Mouse (Mus musculus): ENCODE results near the gene Ankfn1.

Ankfn1 gene

DNA sequence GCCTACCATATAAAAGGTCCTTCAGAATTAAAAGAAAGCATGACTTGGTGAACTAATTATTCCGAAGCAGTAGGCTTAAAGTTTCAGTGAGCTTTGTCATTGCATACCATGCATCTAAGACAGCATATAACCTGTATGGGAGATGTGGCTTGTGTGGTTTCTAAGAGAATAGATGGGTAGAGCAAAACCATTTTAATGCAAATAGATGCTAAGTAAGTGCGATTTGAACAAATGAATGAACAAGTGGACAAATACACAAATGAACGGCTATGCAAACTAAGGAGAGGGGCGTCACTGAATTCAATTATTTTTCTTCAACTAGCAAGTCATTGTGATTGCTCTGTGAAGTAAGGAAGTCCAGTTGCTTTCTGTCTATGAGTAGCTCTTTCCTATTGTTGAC lies 198.3 kb downstream of the Ankfn1 start:
- no peak for DNase-seq (ENCODE audit: low spot score)

DNA sequence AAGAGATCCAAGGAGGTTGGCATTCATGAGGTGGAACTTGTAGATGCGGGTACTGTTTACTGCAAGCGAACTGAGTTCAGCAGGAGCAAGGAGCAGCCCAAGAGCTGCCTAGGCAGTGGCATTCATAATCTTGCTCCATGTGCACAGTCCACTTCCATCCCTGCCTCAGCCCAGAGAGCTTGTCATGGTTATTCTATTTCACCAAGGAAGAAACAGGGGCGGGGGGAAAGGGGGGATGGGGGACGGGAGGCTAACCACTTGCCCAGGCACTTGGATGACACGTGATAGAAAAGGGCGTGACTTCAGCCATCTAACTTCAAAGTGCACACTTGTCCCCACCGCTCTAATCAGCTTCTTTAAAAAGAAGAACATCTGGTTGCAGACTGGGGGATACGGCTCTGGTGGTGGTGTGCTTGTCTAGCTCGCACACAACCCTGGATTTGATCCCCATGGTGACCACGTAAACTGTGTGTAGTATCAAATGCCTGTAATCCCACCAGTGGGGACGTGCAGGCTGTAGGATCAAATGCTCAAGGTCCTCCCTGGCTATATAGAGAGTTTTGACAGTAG lies 203.1 kb downstream of the Ankfn1 start:
- DNase-seq (ENCODE audit: low spot score) = no peak

DNA sequence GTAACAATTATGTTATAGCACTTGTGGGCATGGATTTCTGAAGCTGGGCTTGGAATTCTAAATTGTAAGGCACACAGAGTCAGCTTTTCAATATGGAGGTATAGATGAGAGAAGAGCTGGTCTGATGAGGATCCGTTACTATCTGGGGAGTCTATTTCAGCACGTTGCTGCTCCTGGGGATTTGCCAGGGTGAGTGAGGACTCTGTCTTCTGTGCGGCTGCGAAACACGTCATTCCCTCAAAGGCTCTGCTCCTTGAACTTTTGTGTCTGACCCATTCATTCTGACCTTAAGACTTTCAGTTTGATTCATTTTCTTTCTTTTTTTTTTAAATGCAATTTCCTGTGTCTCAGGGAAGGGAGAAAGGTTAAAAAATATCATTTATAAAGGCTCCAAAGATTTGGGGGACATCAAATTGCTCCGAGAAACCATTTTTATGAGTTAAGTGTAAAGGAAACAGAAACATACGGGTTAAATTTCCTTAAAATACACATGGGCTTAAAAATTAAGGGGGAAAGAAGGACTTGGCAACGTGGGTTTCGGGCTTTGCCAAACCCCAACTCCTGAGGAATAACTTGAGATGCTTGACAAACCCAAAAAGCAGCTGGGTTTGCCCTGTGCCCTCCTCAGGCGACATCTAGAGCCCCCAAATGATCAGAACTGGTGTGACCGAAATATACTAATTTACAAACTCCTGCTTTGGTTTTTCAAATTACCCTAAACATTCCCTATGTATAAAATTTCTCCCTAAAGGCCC lies 207.9 kb downstream of the Ankfn1 start:
- DNase-seq (ENCODE audit: low spot score) = no peak

DNA sequence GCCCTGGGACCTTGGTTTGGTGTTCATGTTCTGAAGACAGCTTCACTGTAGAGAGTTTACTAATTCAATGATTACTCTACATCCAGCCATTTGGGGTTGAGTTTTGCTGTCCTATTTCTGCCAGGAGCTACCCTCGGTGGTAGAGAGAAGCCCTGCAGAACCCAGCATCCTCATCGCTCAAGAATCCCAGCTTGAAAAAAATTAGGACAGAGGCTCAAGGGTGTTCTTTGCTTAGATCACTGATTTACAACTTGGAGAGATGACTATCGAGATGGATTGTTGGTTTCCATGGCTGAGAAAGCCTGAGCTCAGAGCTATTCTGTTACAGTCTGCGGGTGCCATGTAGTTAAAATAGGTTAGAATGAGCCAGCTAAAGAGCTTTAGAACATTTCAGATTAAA lies 209.2 kb downstream of the Ankfn1 start:
- DNase-seq (ENCODE audit: low spot score) = no peak

DNA sequence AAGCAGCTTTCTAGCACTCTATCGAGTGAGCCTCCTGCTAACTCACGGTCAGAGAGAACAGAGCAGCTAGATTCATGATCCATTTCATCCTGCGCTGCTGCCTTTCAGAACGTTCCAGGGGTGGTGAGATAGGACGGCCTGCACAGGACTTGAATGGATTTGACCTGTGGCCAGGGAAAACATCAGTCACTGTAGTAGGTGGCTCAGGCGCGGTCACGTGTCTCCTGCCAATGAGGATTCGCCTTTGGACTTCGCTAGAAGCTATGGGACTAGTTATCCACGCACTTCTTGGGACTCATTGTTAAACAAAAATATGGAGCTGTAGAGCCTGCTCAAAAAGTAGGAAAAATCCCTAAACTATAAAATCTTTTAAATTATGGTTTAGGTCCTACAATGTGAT lies 226.0 kb downstream of the Ankfn1 start:
- DNase-seq (ENCODE audit: low spot score) = no peak

DNA sequence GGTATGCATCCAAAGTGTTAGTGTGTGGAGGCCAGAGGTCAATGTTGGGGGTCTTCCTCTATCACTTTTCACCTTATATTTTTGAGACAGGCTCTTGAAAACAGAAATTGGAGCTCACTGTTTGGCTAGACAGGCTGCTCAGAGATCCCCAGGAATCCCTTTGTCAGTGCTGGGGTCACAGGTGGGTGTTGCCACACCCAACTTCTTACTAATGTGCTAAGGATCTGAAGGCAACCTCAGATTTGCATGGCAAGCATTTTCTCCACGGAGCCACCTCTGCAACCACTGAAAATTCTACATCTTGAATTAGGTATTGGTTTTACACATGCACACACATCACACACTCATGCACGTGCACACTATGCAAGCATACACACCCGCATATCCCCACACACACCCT lies 226.5 kb downstream of the Ankfn1 start:
- no peak for DNase-seq (ENCODE audit: low spot score)

DNA sequence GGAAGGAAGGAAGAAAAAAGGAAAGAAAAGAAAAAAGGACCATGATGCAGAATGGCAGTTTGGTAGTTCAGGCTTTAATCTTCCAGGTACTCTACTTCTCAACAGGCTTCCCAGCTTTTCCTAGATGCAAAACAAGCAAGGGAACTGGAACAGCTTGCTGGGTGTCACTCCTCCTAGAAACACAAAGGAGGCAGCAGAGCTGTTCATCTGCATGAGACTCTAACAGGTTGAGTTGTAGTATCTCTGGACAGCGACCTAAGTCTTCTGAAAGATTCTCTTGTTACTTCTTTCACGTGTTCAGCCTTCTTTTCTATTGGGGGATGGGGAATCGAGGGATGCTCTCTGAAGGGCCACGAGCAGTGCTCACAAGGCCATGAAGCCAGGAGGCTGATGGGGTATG lies 228.7 kb downstream of the Ankfn1 start:
- no peak for DNase-seq (ENCODE audit: low spot score)

DNA sequence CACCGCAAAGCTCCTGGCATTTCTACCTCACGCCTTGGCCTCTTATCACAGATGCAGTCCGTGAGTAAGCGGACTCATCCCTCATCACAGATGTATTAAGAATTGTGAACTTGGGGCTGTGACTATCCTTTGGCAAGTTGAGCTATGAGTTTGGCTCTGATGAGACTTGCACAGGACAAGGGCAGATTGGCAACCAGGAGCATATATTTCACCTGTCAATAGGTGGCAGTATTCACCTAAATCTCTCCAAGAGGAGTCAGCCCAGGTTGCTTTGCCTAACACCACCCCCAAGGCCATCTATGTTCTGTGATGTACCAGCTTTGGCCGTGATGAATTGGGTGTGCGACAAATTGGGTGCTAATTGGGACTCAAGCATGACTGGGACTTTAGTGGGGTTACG lies 231.3 kb downstream of the Ankfn1 start:
- no peak for DNase-seq (ENCODE audit: low spot score)

DNA sequence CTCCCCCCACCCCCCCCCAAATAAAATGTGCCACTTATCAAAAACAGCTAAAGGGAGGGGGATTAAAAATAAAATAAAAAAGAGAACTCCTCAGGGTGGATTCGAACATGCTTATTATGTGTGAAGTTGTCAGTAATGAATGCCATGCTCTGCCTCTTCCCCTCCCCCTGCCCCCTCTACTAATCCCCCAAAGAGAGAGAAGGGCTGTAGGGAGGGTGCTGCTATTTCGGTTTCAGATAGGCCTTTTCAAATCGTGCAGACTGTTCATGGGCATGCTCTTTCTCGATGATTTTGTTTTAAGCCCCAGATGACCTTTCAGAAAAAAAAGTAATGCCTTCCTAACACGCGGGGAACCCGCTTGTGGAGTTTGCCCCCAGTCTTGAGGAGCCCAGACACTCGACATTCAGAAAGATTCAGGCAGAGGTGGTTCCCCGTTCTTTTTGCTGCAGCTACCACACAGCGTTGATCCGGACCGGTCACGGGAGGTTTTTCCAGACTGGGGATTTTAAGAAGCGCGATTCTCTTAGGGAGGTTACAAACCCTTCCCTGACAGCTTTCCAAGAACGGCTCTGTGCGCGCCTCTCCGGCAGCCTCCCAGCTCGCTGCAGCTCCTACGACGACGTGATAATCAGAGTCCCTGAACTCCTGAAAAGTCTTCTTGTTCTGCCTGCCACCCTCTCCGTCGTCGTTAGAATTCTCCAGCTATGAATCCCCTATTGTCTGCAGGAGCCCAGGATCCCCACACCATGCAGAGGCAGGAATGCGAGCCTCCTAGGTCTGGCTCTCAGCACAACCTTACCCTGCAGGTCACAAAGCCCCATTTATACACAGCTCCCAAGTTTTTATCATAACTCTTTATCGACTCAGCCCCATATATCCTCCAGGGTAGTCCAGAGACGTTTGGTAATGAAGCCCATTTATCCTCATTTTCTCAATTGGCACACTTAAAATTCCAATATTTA lies 232.3 kb downstream of the Ankfn1 start:
- DNase-seq (ENCODE audit: low spot score) = no peak

DNA sequence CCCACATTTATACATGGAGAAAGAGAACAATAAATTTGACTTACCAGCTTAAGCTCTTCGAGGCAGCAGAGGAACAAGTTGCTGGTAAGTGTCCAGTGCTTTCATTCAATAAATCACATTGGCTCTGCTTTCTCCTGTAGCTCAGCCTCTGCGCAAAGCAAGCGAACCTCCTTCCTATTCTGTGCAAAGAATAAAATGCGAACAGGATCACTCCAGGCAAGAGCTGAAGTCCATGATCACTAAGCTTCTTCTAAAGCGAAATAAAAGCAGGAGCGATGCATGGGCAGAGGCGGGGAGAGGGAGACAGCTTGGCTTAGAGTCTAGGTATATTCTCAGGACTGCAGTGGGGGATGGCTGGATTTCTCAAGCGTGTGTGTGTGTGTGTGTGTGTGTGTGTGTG lies 239.1 kb downstream of the Ankfn1 start:
- DNase-seq (ENCODE audit: low spot score) = no peak

DNA sequence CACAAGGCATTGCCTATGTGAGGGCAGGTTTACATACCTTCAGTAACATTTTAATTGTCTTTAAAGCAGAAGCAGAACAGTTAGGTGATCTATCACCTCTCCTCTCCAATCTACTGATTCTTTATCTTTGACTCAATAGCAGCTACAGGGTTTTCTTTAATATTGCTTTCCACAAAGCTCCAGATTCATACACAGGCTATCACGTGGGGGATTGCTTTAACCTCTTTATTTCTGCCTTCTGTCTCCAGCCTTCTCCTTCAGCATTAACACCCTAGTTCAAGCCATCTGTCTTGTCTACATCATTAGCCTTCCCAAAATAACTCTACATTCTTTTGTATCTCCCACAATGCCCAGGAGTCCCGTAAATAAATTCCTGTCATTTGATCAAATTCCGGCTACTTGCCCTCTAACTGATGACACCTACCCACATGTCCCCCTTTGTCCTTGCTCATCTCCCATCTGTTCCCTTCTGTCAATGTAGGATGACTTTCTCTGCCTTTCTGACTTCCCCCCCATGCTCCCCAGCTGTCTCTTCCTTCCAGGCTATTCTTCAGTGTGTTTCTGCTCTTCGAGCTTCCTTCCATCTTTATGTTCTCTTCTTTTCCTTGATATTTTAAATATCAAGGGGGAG lies 249.5 kb downstream of the Ankfn1 start:
- DNase-seq (ENCODE audit: low spot score) = no peak

DNA sequence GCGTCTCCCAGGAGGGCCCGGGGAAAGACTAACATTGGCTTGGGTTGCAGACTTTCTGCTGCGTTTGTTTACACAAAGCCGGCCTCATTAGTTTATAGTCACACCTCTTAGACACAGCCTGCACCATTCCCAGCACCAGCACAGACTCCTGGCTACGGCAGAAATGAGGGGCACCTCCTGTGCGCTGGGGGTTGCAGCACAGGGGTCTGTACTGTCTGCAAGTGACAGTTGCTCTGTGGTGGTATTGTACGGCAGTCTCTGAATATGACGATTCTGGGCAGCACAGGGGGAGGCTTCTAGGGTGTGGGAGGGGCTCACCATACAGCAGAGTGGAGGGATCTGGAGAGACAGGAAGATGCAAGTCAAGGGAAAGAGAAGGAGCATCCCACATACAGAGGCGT lies 262.0 kb downstream of the Ankfn1 start:
- DNase-seq (ENCODE audit: low spot score) = no peak

DNA sequence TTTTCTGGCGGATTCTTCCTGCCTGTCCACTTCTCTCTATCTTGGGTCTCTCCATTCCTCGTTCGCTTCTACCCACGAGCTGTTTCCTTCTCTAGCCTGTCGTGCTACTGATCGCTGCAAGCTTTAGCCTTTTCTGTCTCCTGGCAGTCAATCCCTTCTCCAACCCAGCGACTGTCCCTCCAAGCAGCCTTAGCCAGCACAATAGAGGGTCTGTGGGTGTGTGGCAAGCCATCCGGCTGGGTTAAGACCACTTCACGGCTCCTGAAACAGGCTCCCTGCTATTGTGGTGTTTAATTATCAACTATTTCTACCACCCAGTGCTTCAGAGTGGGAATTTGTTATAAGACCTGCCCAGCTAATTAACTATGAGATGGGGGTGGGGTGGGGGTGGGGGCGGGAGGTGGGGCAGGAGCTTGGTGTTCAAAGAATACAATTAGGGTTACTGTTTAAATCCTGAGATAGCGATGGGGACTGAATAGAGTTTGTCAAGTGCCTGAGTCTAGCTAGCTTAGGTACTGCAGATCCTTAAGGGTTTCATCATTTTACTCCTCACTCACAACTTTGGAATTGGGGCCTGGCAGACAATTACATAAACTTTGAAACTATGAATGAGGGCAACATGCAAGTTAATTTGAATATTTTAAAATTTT lies 268.7 kb downstream of the Ankfn1 start:
- DNase-seq (ENCODE audit: low spot score) = no peak

DNA sequence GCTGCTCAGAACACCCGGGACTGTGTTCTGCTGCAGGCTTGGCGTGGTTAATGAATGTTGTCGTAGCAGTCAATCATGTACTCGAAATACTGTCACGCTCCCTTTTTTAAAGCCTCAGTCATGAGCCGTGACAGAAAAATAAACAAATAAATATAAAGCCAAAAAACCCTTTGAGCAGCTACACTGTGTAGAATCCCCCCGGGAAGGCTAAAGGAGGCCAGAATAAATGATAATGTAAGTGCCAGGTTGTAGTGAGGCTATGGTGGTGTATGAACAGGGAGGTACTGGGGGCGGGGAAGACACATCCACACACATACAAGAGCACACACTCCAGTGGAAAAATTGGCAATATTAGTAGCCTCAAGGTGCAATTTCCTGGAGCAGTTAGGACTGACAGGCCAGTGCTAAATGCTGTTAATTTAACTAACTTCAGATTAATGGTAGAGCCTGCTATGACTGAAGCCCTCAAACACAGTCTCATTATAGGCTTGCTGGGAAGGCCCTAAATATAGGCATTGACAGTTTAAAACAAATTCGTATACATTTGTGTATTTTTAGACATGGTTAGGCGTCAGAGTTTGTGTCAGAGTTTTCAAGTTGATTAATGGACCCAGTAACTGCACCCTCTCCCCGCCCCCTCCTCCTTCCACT lies 270.7 kb downstream of the Ankfn1 start:
- DNase-seq (ENCODE audit: low spot score) = no peak

DNA sequence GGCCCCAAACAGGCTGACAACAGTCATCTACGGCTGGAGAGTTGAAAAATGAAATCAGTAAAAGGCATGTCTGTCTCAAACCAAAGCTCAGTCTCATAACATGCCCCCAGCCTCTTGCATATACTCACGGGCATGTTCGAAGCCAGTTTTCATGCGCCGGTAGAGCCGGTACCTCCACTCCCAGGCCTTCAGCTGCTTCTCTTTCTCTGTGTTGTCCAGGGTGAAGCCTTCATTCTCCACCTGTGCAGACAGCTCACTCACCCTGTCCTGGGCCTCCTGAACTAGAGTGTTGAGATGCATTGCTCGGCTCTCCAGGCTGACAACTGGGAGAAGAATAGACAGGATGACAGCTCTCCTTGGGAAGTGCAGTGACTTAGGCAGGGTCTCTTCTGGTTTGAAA lies 272.4 kb downstream of the Ankfn1 start:
- DNase-seq (ENCODE audit: low spot score) = no peak

DNA sequence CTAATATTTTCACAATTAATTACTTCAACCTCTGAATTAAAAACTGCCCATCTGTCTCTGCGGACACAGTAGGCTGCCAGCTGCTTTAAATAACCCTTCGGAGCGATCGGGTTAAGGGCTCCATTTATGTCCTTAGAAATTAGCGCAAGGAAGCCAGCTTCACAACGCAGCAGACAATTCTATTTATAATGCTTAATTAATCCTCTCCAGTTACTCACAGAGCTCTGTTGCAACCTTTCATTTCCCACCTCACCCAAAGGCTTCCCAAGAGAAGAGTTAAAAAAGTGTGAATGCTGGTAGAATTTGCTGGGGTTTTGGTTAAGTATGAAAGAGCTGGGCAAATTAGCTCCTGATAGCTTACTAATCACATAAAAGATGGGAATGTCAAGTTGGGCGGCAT lies 275.7 kb downstream of the Ankfn1 start:
- no peak for DNase-seq (ENCODE audit: low spot score)

DNA sequence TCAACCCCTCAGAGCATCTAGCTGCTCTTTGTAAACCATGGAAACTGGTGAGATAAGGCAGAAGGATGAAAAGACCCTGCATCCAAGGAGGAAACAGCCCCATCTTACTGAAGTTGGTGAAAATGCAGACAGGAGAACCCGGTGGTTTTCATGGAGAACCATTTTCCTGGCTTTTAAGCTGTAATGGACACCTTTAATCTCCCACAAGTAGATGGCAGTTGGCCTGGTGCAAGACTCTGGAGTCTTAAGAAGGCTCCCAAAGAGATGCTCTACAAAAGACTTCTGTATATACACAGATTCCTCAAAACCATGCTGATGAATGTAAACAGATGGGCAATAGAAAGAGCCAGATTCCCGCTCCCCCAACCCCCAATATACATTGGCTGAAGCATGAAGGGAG lies 276.5 kb downstream of the Ankfn1 start:
- DNase-seq (ENCODE audit: low spot score) = no peak

DNA sequence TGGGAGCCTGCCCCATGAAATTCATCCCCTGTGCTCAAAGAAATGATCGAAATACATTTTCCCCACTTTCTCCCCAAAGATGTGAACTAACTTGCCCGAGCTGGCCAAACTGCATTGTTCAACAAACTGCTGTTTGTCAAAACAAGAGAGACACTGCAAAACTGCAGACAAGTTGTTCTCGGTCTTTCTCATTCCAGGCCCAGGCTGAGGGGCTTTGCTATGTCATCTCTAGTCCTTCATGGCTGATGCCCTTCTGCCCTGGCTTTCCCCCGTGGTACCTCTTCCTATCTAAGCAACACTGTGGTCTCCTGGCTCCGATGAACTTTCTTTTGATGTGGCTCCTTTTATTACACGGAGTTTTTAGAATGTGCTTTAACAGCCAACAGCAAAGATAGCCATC lies 296.4 kb downstream of the Ankfn1 start:
- DNase-seq (ENCODE audit: low spot score) = no peak

DNA sequence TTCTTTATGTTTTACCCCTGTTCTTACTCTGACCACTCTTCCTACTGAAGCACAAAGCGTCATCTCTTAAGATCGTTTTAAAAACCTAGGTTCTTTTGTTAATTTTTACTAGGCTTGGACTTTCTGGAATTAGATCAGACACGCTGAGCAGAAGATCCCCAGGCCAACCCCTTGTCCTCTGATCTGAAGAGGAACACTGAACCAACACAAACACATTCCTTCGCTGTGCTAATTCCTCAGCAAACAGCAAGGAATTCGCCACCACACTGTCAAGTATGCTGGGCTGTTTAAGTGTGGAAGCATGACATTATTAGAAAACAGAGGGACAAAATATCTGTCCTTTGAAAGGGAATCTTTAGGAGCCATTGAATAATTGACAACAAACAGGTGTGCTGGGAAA lies 300.5 kb downstream of the Ankfn1 start:
- DNase-seq (ENCODE audit: low spot score) = no peak

DNA sequence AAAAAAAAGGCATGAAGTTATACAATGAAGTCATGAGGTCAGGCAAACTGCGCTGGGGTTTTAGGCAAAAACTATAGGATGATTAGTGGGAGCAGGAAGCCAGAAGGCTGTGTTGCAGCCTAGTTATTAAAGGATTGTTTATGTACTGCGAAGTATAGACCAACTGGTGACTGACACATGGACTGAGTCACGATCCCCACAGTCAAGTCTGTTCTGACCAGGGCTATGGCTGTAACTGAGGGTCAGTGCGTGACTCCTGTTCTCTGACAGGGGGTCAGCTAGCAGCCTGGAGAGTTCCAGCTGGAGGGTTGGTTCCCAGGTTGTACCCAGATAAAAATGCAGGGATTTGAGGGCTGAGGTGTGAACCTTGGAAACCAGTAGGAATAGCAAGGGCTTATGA lies 301.4 kb downstream of the Ankfn1 start:
- no peak for DNase-seq (ENCODE audit: low spot score)

DNA sequence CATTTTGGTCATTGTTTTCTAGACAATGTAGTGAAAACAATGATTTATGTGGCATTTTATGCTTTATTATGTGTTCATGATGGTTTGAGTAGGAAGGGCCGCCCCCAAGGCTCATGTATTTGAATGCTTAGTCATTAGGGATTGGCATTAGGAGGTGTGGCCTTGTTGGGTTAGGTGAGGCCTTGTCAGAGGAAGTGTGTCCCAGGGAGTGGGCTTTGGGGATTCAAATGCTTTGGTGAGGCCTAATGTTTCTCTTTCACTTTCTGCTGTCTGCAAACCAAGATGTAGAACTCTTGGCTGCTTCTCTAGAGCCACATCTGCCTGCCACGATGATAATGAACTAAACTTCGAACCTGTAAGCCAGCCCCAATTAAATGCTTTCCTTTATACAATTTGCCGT lies 304.6 kb downstream of the Ankfn1 start:
- DNase-seq (ENCODE audit: low spot score) = no peak

DNA sequence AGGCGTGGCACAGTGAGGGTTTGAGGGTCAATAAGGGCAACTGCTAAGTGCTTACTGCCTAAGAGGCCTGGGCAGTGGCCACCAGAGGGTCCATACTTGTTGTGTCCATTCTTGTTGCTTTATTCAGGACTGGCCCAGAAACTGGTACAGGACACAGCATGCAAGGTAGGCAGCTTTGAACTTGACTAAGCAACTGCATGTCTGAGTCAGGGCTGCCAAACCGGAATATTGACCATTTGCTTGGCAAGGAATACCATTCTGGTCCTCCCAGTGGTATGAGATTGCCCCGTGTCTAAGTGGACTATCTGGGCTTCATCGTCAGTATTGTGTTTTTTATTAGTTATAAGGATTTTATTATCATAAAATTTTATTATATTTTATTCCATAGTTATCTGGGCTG lies 312.1 kb downstream of the Ankfn1 start:
- no peak for DNase-seq (ENCODE audit: low spot score)

Data from T-cell, adult 2 months (primary cell).